Mouse (Mus musculus): ENCODE measurements at regions not wholly inside any gene's neighbourhood (a gene's known extent, or its start where the extent isn't known, plus 50 kb on each side); places are given as distances from the start of the nearest gene placed in this dataset.
"Not testable (repeated sequence)": the region's sequence is repeated elsewhere in the genome, so short reads cannot be mapped to it uniquely, and the experiment has no call there.

GRCm38 (mm10) chr14:60559376-60559775 lies 74.4 kb upstream of the Spata13 start:
- ATAC-seq (ENCODE audit: extremely low read depth, insufficient number of reproducible peaks, low FRiP score, poor library complexity, severe bottlenecking): no peak

GRCm38 (mm10) chr14:60559826-60560529 lies 73.8 kb upstream of the Spata13 start:
- 0 out of 2 replicates have a peak, but pooled peaks have one; percentile 13 for ATAC-seq (ENCODE audit: extremely low read depth, insufficient number of reproducible peaks, low FRiP score, poor library complexity, severe bottlenecking)

DNA sequence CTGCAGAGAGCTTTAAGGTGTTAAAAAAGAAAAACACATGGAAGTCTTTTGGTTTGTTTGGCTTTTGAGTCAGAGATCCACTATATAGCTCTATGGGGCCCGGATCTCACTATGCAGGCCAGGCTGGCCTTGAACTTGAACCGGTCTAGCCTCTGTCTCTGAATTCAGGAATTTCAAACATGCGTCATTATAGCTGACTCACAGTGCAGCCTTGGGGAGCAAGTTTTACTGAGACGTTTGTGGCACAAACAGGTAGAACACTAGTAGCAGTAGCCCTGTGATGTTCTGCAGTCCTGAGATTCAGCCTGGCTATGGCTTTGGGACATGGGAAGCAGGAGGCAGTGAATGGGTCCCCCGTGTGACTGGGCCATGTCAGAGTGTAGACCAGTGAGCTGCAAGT lies 57.5 kb upstream of the Spata13 start:
- no peak for ATAC-seq (ENCODE audit: extremely low read depth, insufficient number of reproducible peaks, low FRiP score, poor library complexity, severe bottlenecking)

GRCm38 (mm10) chr14:60580131-60580530 lies 53.7 kb upstream of the Spata13 start:
- not testable (repeated sequence) for ATAC-seq (ENCODE audit: extremely low read depth, insufficient number of reproducible peaks, low FRiP score, poor library complexity, severe bottlenecking)
